Mouse (Mus musculus) heart, adult 11 months (tissue): ENCODE results near the gene Olfr600.
"Not testable (repeated sequence)": the region's sequence is repeated elsewhere in the genome, so short reads cannot be mapped to it uniquely, and the experiment has no call there.

Source experiments
- DNase-seq: peaks from one replicate; pipeline ENCODE4 v3.0.0; 2022

Gene Olfr600

GRCm38 (mm10) chr7:103349569-103349968, at the start of gene Olfr600:
TSS of gene Olfr600 (minus strand) at chr7:103349669.
- no peak for DNase-seq

DNA sequence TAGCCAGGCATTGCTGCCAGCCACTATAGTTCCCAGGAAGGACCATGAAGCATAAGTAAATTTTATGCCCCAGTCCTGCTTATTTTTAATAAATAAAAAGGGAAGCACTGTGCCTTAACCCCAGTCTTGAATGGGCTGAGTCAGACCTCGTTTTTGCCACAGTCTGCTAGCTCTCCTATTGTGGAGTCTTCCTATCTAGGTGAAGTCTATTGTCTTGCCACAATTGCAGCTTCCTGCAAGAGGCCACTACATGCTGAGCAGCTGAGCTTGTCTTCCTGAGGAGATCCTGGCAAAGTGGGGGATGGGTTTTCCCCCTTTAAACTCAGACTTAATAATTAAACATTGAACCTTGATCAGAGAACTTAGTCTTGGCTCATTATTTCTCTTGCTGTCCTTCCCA, 49.5 kb upstream of the Olfr600 start:
- DNase-seq, result no peak

DNA sequence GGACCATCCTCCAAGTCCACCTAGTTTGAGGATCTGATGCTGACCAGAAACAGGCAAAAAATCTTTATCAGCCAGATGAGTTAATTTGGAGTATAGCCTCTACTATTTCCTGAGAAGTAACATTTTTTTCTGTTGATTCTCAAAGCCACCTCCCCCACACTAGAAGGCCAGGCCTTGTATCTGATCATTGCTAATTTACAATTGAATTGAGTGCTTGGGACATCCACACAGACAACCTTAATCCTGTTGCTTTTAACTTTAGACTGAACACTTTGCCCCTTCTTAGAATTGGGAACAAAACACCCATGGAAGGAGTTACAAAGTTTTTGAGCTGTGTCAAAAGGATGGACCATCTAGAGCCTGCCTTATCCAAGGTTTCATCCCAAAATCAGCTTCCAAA, 48.3 kb upstream of the Olfr600 start:
- no peak for DNase-seq

DNA sequence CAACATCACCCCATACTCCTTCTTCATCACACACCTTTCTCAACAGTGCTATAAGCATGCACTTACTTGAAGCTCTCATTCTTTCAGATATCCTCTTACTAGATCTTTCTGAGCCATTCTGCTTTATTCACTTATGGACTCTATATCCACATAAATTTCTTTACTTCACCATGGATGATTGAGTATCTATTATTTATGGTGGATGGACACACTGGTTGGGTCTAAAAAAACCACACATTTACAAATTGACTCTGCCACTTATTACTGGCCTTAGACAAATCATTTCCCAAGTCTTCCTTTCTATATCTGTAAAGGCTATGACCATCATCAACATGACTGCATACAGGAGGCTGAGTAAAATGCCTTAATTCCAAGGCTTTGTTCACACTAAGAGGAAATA, 36.6 kb upstream of the Olfr600 start, which contains the start of gene Olfr603:
Olfr603 (minus strand) TSS at position 101 of the 400 bp plus-strand sequence.
- no peak for DNase-seq

DNA sequence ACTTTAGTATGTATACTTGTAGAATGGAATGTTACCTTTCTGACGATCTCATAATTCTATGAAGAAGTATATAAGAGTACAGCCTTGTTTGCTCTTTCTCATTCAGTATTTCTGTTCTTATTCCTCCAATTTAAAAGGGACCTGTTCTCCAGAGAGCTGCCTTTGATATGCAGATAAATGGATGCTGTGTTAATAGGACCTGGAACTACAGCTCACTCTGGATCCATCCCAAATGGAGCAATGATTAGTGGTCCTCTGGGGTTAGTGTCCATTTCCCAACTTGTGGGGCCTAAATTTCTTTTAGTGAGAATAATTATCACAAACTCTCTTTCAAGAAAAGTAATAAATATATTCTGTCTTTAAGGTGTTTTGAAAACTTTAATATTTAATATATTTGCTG, 13.1 kb upstream of the Olfr600 start, which contains the start of gene Olfr601:
Olfr601 (minus strand) TSS at position 101 of the 400 bp plus-strand sequence.
- DNase-seq, result no peak

DNA sequence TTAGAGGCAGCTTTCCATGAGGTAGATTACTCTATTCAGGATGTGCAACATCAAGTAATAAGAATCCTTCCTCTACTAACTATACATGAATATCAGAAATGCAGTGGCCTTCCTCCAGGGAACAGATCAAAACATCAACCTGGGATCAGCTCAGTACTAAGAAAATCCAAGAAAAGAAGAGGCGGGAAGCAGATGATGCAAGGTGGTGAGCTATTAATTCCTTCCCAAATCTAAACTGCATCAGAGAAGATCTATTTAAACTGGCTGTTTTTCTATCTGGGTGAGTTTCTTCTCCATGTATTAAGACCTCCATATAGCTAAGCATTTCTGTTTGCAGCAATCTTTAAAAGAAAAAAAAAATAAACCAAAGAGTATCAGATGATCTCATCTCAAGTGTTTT, 13.9 kb downstream of the Olfr600 start, which contains the start of gene Olfr599:
Olfr599 (plus strand) TSS at position 301 of the 400 bp plus-strand sequence.
- no peak for DNase-seq

DNA sequence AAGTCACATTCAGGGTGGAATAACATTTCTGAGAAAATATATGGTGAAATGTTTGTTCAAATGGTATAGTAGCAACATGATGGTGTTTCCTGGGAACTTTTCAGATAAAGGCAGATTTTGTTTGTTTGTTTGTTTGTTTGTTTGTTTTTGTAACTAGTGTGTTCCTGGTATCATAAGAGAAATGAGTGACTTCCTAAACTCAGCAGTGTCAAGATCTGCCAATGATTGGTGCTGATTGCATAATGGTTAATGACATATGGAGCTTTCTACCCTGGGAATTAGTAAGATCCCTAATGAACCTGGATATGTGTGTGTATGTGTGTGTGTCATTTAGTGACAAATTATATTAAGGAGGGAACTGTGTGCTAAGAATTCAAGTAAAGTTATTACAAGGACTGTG, 26.2 kb downstream of the Olfr600 start, which contains the start of gene Olfr598:
Olfr598 (plus strand) TSS at position 301 of the 400 bp plus-strand sequence.
- no peak for DNase-seq

- DNase-seq, result not testable (repeated sequence)
Observed at GRCm38 (mm10) chr7:103316015-103316414, 33.5 kb downstream of the Olfr600 start, which contains the start of gene Olfr597. TSS of gene Olfr597 (plus strand) at chr7:103316315.

DNA sequence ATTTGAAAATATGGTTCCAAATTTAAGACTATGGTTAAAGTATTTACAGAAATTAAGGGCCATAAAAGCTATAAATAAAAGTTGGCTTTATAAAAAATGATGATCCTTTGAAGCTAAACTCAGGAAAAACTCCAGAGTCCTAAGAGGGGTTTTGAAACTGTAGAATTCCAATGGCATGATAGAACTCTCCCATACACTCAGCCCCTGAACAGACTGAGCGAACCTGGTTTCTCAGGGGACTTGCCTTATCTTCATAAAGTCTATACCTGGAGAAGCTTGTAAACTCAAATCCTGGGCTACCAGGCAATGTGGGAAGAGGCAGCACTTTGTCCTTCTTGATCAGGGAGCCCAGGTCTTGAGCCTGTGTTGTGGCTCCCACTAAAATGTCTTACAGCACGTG, 44.1 kb downstream of the Olfr600 start, which contains the start of gene Olfr596:
Olfr596 (plus strand) TSS at position 301 of the 400 bp plus-strand sequence.
- DNase-seq, result not testable (repeated sequence)
